In the genomic region with DNA sequence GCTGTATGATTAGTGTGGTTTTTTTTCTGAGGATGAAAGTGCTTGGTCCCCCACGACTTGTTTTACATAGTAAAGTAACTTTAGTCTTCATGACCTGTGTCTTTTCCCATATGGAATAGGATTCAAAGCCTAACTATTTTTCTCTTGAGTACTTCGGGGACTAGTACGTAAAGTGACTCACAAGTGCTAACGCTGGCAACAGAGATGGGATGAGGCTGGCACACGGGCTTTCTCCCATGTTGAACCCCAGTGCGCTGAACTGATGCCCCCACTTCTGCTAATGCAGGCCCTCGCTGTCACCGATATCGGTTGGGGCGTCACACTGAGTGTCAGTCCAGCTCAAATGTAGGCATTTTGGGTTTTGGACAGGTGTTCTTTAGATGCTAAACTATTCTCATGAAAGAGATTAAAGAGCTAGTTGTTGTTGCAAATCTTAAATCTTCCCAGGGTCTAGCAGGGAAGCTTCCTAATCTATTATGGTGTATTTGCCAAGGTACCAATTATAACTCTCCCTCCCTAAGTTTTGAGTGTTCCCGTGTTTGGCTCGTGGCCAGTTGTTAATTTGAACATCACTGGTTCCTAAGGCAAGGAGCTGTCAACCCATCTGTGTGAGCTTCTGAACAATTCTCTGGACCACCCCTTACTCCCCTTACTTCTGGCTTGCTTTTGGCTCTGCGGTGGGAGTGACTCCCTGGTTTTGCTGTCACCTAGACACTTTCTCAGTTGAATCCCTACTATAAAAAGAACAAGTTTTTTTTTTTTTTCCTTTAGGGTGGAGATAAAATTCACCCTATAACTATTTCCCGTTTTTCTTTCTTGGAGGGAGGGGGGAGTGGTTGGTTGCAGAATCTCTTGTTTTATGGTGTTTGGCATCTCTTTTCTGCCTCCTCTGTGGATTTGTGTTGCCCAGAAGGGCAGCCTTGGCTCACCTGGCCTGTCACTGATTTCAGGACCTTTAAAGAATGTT, we compare ENCODE assay signal across 10 mouse cellular contexts. TPM values are rescaled to one million over a fixed set of nuclear protein-coding genes. Genes with fewer than 3 reads are reported as not detected.
A peak's percentile ranks its signal among the peaks of the same experiment; 100 is the strongest.
DNase-seq lines count a peak whose midpoint lies in the region; ATAC-seq lines count a peak whose summit lies in the region.
"Had no signal": no experiment of that assay in that cellular context is flagged by ENCODE, and none has a peak within 500 bp of the region (broad histone marks: within the 10 kb centered on the region; RNA-seq: fewer than 3 reads in every experiment).

No protein-coding gene starts in this region.

- 64% methylated on average over 14 of the region's 14 CpGs for WGBS in heart, embryonic 11.5 days (ENCODE audit: insufficient replicate concordance)
- WGBS in embryonic facial prominence, embryonic 12.5 days = 58% methylated on average over 14 of the region's 14 CpGs
- 69% methylated on average over 14 of the region's 14 CpGs for WGBS in hindbrain, embryonic 15.5 days
- 69% methylated on average over 14 of the region's 14 CpGs for WGBS in midbrain, embryonic 14.5 days

- no peak for ATAC-seq in heart, embryonic 11.5 days (replicated peaks; ENCODE audit: insufficient number of reproducible peaks, low FRiP score, low TSS enrichment)
- ATAC-seq in embryonic facial prominence, embryonic 12.5 days (ENCODE audit: insufficient number of reproducible peaks, insufficient read depth, low FRiP score, low TSS enrichment) = no peak
- no peak for ATAC-seq in hindbrain, embryonic 15.5 days (ENCODE audit: low FRiP score, low read depth)
- no peak for ATAC-seq in midbrain, embryonic 14.5 days (ENCODE audit: low FRiP score, low TSS enrichment)
- ATAC-seq in megakaryocyte-erythroid progenitor cell, adult 5-6 weeks (replicated peaks; ENCODE audit: low FRiP score, low TSS enrichment, poor library complexity, severe bottlenecking) = no peak

- no peak overlapping the region for H3K27ac ChIP-seq in heart, embryonic 11.5 days (ENCODE audit: low read depth, low read length)
- no peak overlapping the region for H3K27ac ChIP-seq in embryonic facial prominence, embryonic 12.5 days
- H3K27ac ChIP-seq in hindbrain, embryonic 15.5 days (replicated peaks) = no peak overlapping the region
- no peak overlapping the region for H3K27ac ChIP-seq in midbrain, embryonic 14.5 days (replicated peaks; ENCODE audit: low read depth, low read length)

- H3K4me2 ChIP-seq in heart, embryonic 11.5 days = peak overlapping the region; percentile 62
- peak overlapping the region; percentile 58 for H3K4me2 ChIP-seq in embryonic facial prominence, embryonic 12.5 days (replicated peaks)
- peak overlapping the region; percentile 94 for H3K4me2 ChIP-seq in hindbrain, embryonic 15.5 days
- H3K4me2 ChIP-seq in midbrain, embryonic 14.5 days (ENCODE audit: low read length) = peak overlapping the region; percentile 86

- H3K9me3 ChIP-seq in heart, embryonic 11.5 days (replicated peaks; ENCODE audit: control insufficient read depth, low read length) = no peaks in the 10 kb centered on the region
- H3K9me3 ChIP-seq in embryonic facial prominence, embryonic 12.5 days = no peaks in the 10 kb centered on the region
- H3K9me3 ChIP-seq in hindbrain, embryonic 15.5 days = no peaks in the 10 kb centered on the region
- no peaks in the 10 kb centered on the region for H3K9me3 ChIP-seq in midbrain, embryonic 14.5 days (ENCODE audit: control insufficient read depth, low read length)

- H3K9ac ChIP-seq in heart, embryonic 11.5 days (ENCODE audit: low read depth, low read length) = no peak overlapping the region
- H3K9ac ChIP-seq in embryonic facial prominence, embryonic 12.5 days = peak overlapping the region; percentile 89
- H3K9ac ChIP-seq in hindbrain, embryonic 15.5 days = no peak overlapping the region
- no peak overlapping the region for H3K9ac ChIP-seq in midbrain, embryonic 14.5 days (replicated peaks; ENCODE audit: low read length)

- no peaks in the 10 kb centered on the region for H3K27me3 ChIP-seq in heart, embryonic 11.5 days (ENCODE audit: control insufficient read depth, insufficient read depth, low read length)
- no peaks in the 10 kb centered on the region for H3K27me3 ChIP-seq in embryonic facial prominence, embryonic 12.5 days
- peaks cover 6% of the 10 kb centered on the region; the same call in 1 of the 2 replicates for H3K27me3 ChIP-seq in hindbrain, embryonic 15.5 days
- H3K27me3 ChIP-seq in midbrain, embryonic 14.5 days (ENCODE audit: control insufficient read depth, insufficient read depth, low read length) = peaks cover 9% of the 10 kb centered on the region

- no peaks in the 10 kb centered on the region for H3K36me3 ChIP-seq in heart, embryonic 11.5 days (ENCODE audit: control insufficient read depth, insufficient read depth, low read length)
- H3K36me3 ChIP-seq in embryonic facial prominence, embryonic 12.5 days = no peaks in the 10 kb centered on the region
- no peaks in the 10 kb centered on the region for H3K36me3 ChIP-seq in hindbrain, embryonic 15.5 days
- H3K36me3 ChIP-seq in midbrain, embryonic 14.5 days (ENCODE audit: control insufficient read depth, insufficient read depth, low read length) = no peaks in the 10 kb centered on the region

- H3K4me3 ChIP-seq in heart, embryonic 11.5 days (ENCODE audit: low read depth, low read length) = 0 out of 2 replicates have a peak overlapping the region, but pooled peaks have one; percentile 80
- H3K4me3 ChIP-seq in embryonic facial prominence, embryonic 12.5 days = peak overlapping the region; percentile 89
- H3K4me3 ChIP-seq in hindbrain, embryonic 15.5 days = peak overlapping the region; percentile 85
- H3K4me3 ChIP-seq in midbrain, embryonic 14.5 days (replicated peaks; ENCODE audit: low read depth, low read length) = 0 out of 2 replicates have a peak overlapping the region, but pooled peaks have one; percentile 2

- peaks cover 41% of the 10 kb centered on the region for H3K4me1 ChIP-seq in heart, embryonic 11.5 days (ENCODE audit: control insufficient read depth, insufficient read depth, low read length)
- peaks cover 53% of the 10 kb centered on the region for H3K4me1 ChIP-seq in embryonic facial prominence, embryonic 12.5 days
- H3K4me1 ChIP-seq in hindbrain, embryonic 15.5 days (replicated peaks) = peaks cover 41% of the 10 kb centered on the region
- peaks cover 3% of the 10 kb centered on the region; the same call in 1 of the 2 replicates for H3K4me1 ChIP-seq in midbrain, embryonic 14.5 days (ENCODE audit: control insufficient read depth, insufficient read depth, low read length)

- intact Hi-C loops in heart, postnatal 25 days (cut with DNase I) = loop anchor here (5.0 to 10.0 kb wide), 3 partner anchors 42 to 251 kb away; no protein-coding TSS in a partner anchor

- no peak for DNase-seq in heart, postnatal 25 days (ENCODE audit: low spot score)
- no peak for DNase-seq in midbrain, embryonic 14.5 days
- no peak for DNase-seq in cerebellum, postnatal 36 days
- DNase-seq in kidney, adult 11 months = no peak
- DNase-seq: adrenal gland, adult 8-10 months; gastrocnemius, postnatal 14 days had no signal

RNA-seq across cellular contexts. Expression of gene Notch2, which starts 2.2 kb away (rescaled TPM):
- polyA plus RNA-seq in heart, embryonic 11.5 days (2014; fragmentation: Nextera tagmentation; extraction: Ambion mirVana) = 12.5 and 13.4 TPM in 2 replicates
- 10 to 100 TPM; 19.3 to 19.5 TPM for total RNA-seq in heart, postnatal 25 days (2021)
- polyA plus RNA-seq in embryonic facial prominence, embryonic 12.5 days (2016; fragmentation: Nextera tagmentation; extraction: Ambion mirVana) = 38.8 and 42.1 TPM in 2 replicates
- polyA plus RNA-seq in hindbrain, embryonic 15.5 days (2015; fragmentation: Nextera tagmentation; extraction: Ambion mirVana) = 10.5 and 11.7 TPM in 2 replicates
- 5.2 and 10.8 TPM in 2 replicates for polyA plus RNA-seq in midbrain, embryonic 14.5 days (2014; fragmentation: Nextera tagmentation; extraction: Ambion mirVana)
- total RNA-seq in megakaryocyte-erythroid progenitor cell, adult 5-6 weeks (2014; fragmentation: Nextera tagmentation) = 36.0 and 55.9 TPM in 2 replicates
- 33.4 TPM in 2 replicates for total RNA-seq in megakaryocyte-erythroid progenitor cell, adult 5-6 weeks (2017)

Comparison
In these comparisons a context has a peak if more than half of its experiments do, and no peak if none do; other contexts are left out.
1. H3K4me3 ChIP-seq: peak in every context shown above with its lines; median percentile 89 in embryonic facial prominence, embryonic 12.5 days; 85 in hindbrain, embryonic 15.5 days; 80 in heart, embryonic 11.5 days; 2 in midbrain, embryonic 14.5 days.